Mouse (Mus musculus) duodenum, adult 2 months (tissue): Measurements from ENCODE around the gene Fbh1. TPM values are rescaled to one million over a fixed set of nuclear protein-coding genes. Genes with fewer than 3 reads are reported as not detected.

Experiments used
- polyA plus RNA-seq: library from polyadenylated mRNA; depleted of rRNA; stranded (reverse); fragments of >200 nt; gene quantifications from 2 replicates; pipeline ENCODE4 v1.2.3, GENCODE M21; 2012; ENCODE audit warnings: low replicate concordance; rRNA removed

The Fbh1 gene
- polyA plus RNA-seq, result 16.7 and 30.7 TPM in 2 replicates

GRCm38 (mm10) chr2:11777091-11778068 lies at the start of gene Fbh1, which contains the start of gene Ankrd16:
TSS of gene Fbh1 (minus strand) at chr2:11777582.
TSS of gene Ankrd16 (plus strand) at chr2:11777876.

DNA sequence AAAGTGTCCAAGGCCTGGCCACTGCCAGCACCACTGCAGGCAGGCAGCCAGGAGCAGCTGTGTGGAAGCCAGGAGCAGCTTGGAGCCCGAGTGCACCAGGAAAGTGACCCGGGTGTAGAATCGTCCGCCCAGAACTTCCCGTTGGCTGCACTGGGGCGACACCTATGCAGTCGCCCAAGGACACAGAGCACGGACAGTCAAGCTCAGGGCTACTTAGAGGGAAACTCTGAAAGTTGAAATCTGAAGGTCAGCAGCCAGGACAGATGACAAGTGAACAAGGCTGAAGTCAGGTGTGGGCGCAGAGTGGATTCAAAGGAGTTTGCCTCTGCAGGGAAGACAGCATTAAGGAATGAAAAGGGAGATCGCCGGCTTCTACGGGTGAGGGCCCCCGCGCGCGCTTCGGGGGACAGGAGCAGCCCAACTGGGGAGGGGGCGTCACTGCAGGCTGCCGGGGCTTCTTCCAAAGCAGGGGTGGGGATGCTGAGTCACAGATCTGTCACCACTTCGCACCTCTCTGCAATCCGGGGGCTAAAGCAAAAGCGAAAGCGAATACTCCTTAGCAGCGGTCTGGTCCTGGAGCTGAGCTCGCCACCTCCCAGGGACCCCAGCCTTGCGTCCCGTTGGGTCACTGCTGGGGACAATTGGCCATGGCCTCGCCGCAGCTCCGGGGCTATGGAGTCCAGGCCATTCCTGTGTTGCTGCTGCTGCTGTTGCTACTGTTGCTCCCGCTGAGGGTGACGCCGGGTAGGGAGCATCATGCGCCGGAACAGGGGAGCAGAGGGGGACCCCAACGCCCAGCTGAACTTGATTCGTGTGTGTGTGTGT lies 72.0 kb downstream of the Fbh1 start, which contains the start of gene Il15ra:
Gene Il15ra, plus strand, starts transcription at position 90 of the 825 bp plus-strand sequence.

Other genes with a start within 250 kb of the Fbh1 start
- gene Pfkfb3, start 223.5 kb downstream of the Fbh1 start, polyA plus RNA-seq, result 3.7 and 15.7 TPM in 2 replicates
- gene Rbm17, start 173.4 kb downstream of the Fbh1 start, polyA plus RNA-seq, result 10.2 and 14.3 TPM in 2 replicates
- gene Gm17490, start 151.3 kb downstream of the Fbh1 start, polyA plus RNA-seq, result not detected in 2 replicates
- gene Il2ra, start 134.8 kb downstream of the Fbh1 start, polyA plus RNA-seq, result 0.02 and 0.14 TPM in 2 replicates
- 23.5 and 34.5 TPM in 2 replicates for gene Il15ra, start 72.3 kb downstream of the Fbh1 start, polyA plus RNA-seq
- 29.6 and 31.0 TPM in 2 replicates for gene Ankrd16, start 294 bp upstream of the Fbh1 start, polyA plus RNA-seq